Mouse (Mus musculus) liver, postnatal 0 days (tissue): ENCODE results near the gene P4ha1.

ENCODE experiments used
- CTCF ChIP-seq: sonication (generic); IDR thresholded peaks from 2 replicates; pipeline ENCODE4 v1.5.1; 2016; ENCODE audit warnings: antibody characterized with exemption, low read depth
- EP300 ChIP-seq: IDR thresholded peaks from 2 replicates; pipeline ENCODE4 v1.6.1; 2016; ENCODE audit warnings: antibody characterized with exemption, low read depth, mild to moderate bottlenecking

DNA sequence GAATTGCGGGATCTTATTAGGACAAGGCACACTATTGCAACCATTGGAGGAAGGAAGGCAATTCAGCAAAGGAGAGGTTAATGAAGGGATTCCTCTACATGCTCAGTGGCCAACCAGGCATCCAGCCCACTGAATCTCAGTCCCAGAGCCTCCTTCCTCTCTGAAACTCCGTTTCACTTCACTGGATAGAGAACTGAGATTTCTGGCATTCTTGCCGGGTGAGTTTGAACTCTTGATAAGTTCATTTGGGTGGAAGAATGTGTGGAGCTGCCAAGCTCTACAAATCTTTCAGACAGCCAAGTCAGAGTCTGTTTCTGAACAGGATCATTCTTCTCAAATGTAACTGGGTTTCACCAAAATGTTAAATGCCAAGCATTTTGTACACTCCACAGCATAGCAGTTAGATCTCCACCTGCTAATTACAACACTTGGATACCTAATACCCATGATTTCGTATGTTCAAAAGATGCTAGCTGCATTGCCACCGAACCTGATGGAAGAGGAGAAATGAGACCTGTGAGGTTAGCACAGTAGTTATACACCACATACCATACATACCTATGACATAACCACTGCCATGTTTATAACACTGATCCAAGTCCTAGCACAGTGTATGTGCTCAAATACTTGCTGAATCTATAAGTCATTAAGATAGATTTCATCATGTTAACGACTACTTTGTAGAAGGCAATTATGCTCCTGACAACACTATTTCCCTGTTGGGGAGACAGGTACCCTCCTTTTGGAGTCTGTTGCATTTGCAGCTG, 12.2 kb upstream of the P4ha1 start:
- no peak for TF ChIP-seq CTCF
- no peak for TF ChIP-seq EP300
